Mouse (Mus musculus): ENCODE measurements around the gene Pax2. TPM values are rescaled to one million over a fixed set of nuclear protein-coding genes. Genes with fewer than 3 reads are reported as not detected.
"Not testable (repeated sequence)": the region's sequence is repeated elsewhere in the genome, so short reads cannot be mapped to it uniquely, and the experiment has no call there.

Gene Pax2
- total and polyA plus RNA-seq, 3 experiments = not detected

DNA sequence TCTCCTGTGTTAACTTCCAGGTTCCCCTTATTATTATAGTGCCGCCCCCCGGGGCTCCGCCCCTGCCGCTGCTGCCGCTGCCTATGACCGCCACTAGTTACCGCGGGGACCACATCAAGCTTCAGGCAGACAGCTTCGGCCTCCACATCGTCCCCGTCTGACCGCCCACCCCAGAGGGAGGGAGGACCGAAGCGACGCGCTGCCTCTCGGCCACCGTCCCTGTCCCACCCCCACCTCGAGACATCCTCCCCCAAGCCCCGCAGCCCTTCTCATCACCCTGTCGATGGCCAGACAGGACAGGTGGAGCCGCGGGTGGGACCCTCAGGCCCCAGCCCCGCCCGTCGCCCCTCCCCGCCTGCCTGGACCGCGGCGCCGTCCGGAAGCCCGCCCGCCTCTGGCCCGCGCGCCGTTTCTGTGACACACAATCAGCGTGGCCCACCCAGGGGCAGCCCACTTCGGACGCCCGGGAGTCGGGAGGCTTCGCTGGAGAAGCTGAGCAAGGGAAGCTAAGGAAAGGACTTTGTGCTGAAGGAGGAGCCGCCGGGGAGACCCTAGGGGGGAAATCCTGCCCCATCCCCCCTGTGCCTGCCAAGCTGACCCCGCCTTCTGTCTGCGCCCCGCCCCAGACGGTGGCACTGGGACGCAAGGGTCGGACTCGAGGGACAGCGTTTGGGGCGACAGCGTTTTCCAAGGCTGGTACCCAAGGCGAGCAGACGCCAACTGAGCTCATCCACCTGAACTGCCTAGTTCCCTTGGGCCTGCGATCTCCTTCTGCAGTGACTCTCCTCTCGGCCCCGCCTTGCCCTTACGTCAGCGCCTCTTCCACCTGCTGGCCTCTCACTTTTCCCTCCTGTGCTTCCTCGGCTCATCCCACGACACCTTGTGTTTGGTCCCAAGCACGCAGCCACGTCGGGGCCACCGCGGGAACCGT lies 80.4 kb downstream of the Pax2 start:
- H3K27ac ChIP-seq (ENCODE audit: insufficient read depth, low read depth) = no peak overlapping the region
- H3K9ac ChIP-seq (ENCODE audit: insufficient read depth, low read depth) = no peak overlapping the region
- H3K4me3 ChIP-seq (replicated peaks in 1 of 3; ENCODE audit: low read depth in 2 of 3, low read length in 2 of 3, poor library complexity in 1 of 3) = no peak overlapping the region
- no peak for DNase-seq (ENCODE audit: extremely low read depth)
- no peaks in the 10 kb centered on the region for H3K36me3 ChIP-seq (replicated peaks in 1 of 2; ENCODE audit: control insufficient read depth in 1 of 2, insufficient read depth in 1 of 2, low read length in 1 of 2)
- H3K79me2 ChIP-seq (replicated peaks; ENCODE audit: control insufficient read depth, extremely low read depth, insufficient read depth, poor library complexity, severe bottlenecking) = no peaks in the 10 kb centered on the region
- in situ Hi-C loops (cut with MboI; ENCODE audit: low pct_ligation_motif_present, low pct_unique_long_range_greater_than_20kb, low sequenced_read_pairs) (no loop called here), dilution Hi-C loops (cut with MboI; ENCODE audit: extremely low pct_ligation_motif_present, extremely low pct_unique_long_range_greater_than_20kb, low sequenced_read_pairs) (no loop called here)
- TF ChIP-seq JUN (IDR thresholded peaks at IDR 0.05; ENCODE audit: insufficient read depth, low read depth, low read length) = no peak
- TF ChIP-seq POLR2A (IDR thresholded peaks at IDR 0.05; ENCODE audit: low read depth, low read length) = no peak
- TF ChIP-seq NELFE (IDR thresholded peaks at IDR 0.05; ENCODE audit: low read depth, low read length) = no peak
- no peak for TF ChIP-seq E2F4 (IDR thresholded peaks at IDR 0.05; ENCODE audit: insufficient replicate concordance, low read depth, low read length)
- TF ChIP-seq CTCF (conservative IDR thresholded peaks at IDR 0.05 in 1 of 2, IDR thresholded peaks at IDR 0.05 in 1 of 2; ENCODE audit: low read depth in 2 of 2, low read length in 2 of 2) = no peak
- no peak for TF ChIP-seq UBTF (IDR thresholded peaks at IDR 0.05; ENCODE audit: low read depth, low read length)
- no peak overlapping the region for H3K4me2 ChIP-seq (ENCODE audit: insufficient read depth, low read depth, poor library complexity, severe bottlenecking)
- peaks cover 66% of the 10 kb centered on the region for H3K27me3 ChIP-seq (replicated peaks)
- peaks cover 17% of the 10 kb centered on the region for H3K9me3 ChIP-seq (replicated peaks; ENCODE audit: low read length)
- H3K4me1 ChIP-seq (ENCODE audit: control insufficient read depth in 1 of 2, insufficient read depth in 2 of 2) = peaks cover 5 to 12% of the 10 kb centered on the region in 2 experiments; a peak in 3 of 4 replicates

DNA sequence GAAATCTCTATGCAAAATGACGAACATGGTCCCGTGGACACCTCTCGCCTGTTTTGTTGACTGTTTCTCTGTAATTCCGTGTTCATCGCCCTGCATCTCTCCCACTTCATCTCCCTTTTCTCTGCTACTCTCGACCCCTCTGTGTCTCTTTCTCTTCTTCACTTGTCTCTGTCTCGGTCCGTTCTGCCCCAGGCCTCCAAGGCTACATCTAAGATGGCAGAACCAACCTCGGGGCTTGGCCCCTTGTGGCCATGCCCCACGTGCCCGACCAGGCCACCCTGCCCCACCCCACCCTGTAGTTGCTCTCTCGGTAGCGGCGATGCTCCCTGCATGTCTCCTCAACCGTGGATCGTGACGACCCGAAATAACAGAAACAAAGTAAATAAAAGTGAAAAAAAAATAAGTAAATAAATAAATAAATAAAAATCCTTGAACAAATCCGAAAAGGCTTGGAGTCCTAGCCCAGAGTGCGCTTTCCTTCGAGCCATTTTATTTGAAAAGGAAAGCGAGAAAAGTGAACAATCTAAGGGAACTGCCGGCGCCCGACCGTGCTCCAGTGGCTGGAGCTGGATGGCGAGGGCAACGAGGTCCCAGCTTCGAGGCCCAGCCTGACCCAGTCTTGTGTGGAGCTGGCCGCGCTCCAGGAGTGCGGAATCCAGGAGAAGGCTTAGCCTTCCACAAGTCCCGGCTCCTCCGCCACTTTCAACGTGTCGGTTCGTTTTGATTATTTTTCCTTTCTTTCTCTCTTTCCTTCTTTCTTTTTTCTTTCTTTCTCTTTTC lies 81.8 kb downstream of the Pax2 start:
- in situ Hi-C loops (cut with MboI; ENCODE audit: low pct_ligation_motif_present, low pct_unique_long_range_greater_than_20kb, low sequenced_read_pairs) (no loop called here), dilution Hi-C loops (cut with MboI; ENCODE audit: extremely low pct_ligation_motif_present, extremely low pct_unique_long_range_greater_than_20kb, low sequenced_read_pairs) (no loop called here)
- Histone ChIP-seq H3K9ac (ENCODE audit: insufficient read depth, low read depth) (no peak overlapping the region), H3K27ac (ENCODE audit: insufficient read depth, low read depth) (no peak overlapping the region), H3K79me2 (replicated peaks; ENCODE audit: control insufficient read depth, extremely low read depth, insufficient read depth, poor library complexity, severe bottlenecking) (no peaks in the 10 kb centered on the region), H3K4me3 (replicated peaks in 1 of 3; ENCODE audit: low read depth in 2 of 3, low read length in 2 of 3, poor library complexity in 1 of 3) (peak overlapping the region in 1 of 3 experiments; percentile 35), H3K9me3 (replicated peaks; ENCODE audit: low read length) (peaks cover 17% of the 10 kb centered on the region), H3K4me1 (ENCODE audit: control insufficient read depth in 1 of 2, insufficient read depth in 2 of 2) (peaks cover 5 to 12% of the 10 kb centered on the region in 2 experiments; a peak in 3 of 4 replicates), H3K36me3 (replicated peaks in 1 of 2; ENCODE audit: control insufficient read depth in 1 of 2, insufficient read depth in 1 of 2, low read length in 1 of 2) (no peaks in the 10 kb centered on the region), H3K27me3 (replicated peaks) (peaks cover 52% of the 10 kb centered on the region), H3K4me2 (ENCODE audit: insufficient read depth, low read depth, poor library complexity, severe bottlenecking) (peak overlapping the region; percentile 96)
- no peak for TF ChIP-seq GABPA (IDR thresholded peaks at IDR 0.05; ENCODE audit: insufficient replicate concordance, low read depth, low read length)
- peak; percentile 34; the same call in 1 of the 2 replicates for TF ChIP-seq BHLHE40 (IDR thresholded peaks at IDR 0.05; ENCODE audit: low read depth, low read length)
- DNase-seq (ENCODE audit: extremely low read depth) = no peak

DNA sequence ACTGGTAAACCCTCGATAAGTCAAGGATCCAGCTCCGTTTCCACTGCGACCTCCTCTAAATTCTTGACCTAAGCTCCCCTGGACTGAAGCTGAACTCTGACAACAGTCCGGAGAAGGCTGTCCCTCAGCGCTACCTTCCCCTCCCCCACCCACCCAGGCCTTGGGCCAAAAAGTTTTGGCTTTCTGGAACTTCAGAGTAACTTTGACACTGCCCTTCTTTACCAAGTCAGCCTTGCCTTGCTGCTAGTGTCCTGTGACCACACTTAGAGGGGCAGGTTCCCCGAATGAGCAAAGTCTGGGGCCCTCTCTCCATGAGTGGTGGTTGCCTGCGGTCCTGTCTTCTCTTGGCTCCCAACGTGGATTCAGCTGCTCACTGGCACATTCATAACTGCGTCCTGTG lies 82.5 kb downstream of the Pax2 start:
- peaks cover 48% of the 10 kb centered on the region for H3K27me3 ChIP-seq (replicated peaks)
- H3K79me2 ChIP-seq (replicated peaks; ENCODE audit: control insufficient read depth, extremely low read depth, insufficient read depth, poor library complexity, severe bottlenecking) = no peaks in the 10 kb centered on the region
- dilution Hi-C loops (cut with MboI; ENCODE audit: extremely low pct_ligation_motif_present, extremely low pct_unique_long_range_greater_than_20kb, low sequenced_read_pairs) (no loop called here), in situ Hi-C loops (cut with MboI; ENCODE audit: low pct_ligation_motif_present, low pct_unique_long_range_greater_than_20kb, low sequenced_read_pairs) (no loop called here)
- H3K9ac ChIP-seq (ENCODE audit: insufficient read depth, low read depth) = no peak overlapping the region
- no peaks in the 10 kb centered on the region for H3K36me3 ChIP-seq (replicated peaks in 1 of 2; ENCODE audit: control insufficient read depth in 1 of 2, insufficient read depth in 1 of 2, low read length in 1 of 2)
- no peak for TF ChIP-seq MAZ (IDR thresholded peaks at IDR 0.05; ENCODE audit: low read depth, low read length)
- TF ChIP-seq CTCF (conservative IDR thresholded peaks at IDR 0.05 in 1 of 2, IDR thresholded peaks at IDR 0.05 in 1 of 2; ENCODE audit: low read depth in 2 of 2, low read length in 2 of 2) = no peak
- peaks cover 5 to 12% of the 10 kb centered on the region in 2 experiments; a peak in 3 of 4 replicates for H3K4me1 ChIP-seq (ENCODE audit: control insufficient read depth in 1 of 2, insufficient read depth in 2 of 2)
- DNase-seq (ENCODE audit: extremely low read depth) = no peak
- no peak overlapping the region for H3K4me3 ChIP-seq (replicated peaks in 1 of 3; ENCODE audit: low read depth in 2 of 3, low read length in 2 of 3, poor library complexity in 1 of 3)
- H3K9me3 ChIP-seq (replicated peaks; ENCODE audit: low read length) = peaks cover 17% of the 10 kb centered on the region
- H3K27ac ChIP-seq (ENCODE audit: insufficient read depth, low read depth) = no peak overlapping the region
- no peak overlapping the region; the same call in 1 of the 2 replicates for H3K4me2 ChIP-seq (ENCODE audit: insufficient read depth, low read depth, poor library complexity, severe bottlenecking)

GRCm38 (mm10) chr19:44842661-44843060 lies 86.8 kb downstream of the Pax2 start:
- H3K4me2 ChIP-seq (ENCODE audit: insufficient read depth, low read depth, poor library complexity, severe bottlenecking); dilution Hi-C loops (cut with MboI; ENCODE audit: extremely low pct_ligation_motif_present, extremely low pct_unique_long_range_greater_than_20kb, low sequenced_read_pairs); H3K9me3 ChIP-seq (replicated peaks; ENCODE audit: low read length); H3K79me2 ChIP-seq (replicated peaks; ENCODE audit: control insufficient read depth, extremely low read depth, insufficient read depth, poor library complexity, severe bottlenecking); H3K27ac ChIP-seq (ENCODE audit: insufficient read depth, low read depth); H3K4me3 ChIP-seq (replicated peaks in 1 of 3; ENCODE audit: low read depth in 2 of 3, low read length in 2 of 3, poor library complexity in 1 of 3); H3K9ac ChIP-seq (ENCODE audit: insufficient read depth, low read depth); DNase-seq (ENCODE audit: extremely low read depth); in situ Hi-C loops (cut with MboI; ENCODE audit: low pct_ligation_motif_present, low pct_unique_long_range_greater_than_20kb, low sequenced_read_pairs); H3K36me3 ChIP-seq (replicated peaks in 1 of 2; ENCODE audit: control insufficient read depth in 1 of 2, insufficient read depth in 1 of 2, low read length in 1 of 2): not testable (repeated sequence)
- peaks cover 9 to 10% of the 10 kb centered on the region in 2 experiments; a peak in 2 of 4 replicates for H3K4me1 ChIP-seq (ENCODE audit: control insufficient read depth in 1 of 2, insufficient read depth in 2 of 2)
- peaks cover 24% of the 10 kb centered on the region for H3K27me3 ChIP-seq (replicated peaks)

All from CH12.LX (cell line).